Mouse (Mus musculus) lung, embryonic 15.5 days (tissue): ENCODE measurements around the gene Prima1. TPM values are rescaled to one million over a fixed set of nuclear protein-coding genes. Genes with fewer than 3 reads are reported as not detected.

ENCODE experiments used
- ATAC-seq: fragments of 200-750 bp; cut with Nextera tagmentation; 2 replicates; pipeline ENCODE4 v1.8.0; 2017; ENCODE audit warnings: moderate number of reproducible peaks, borderline replicate concordance; ENCODE audit not compliant: low FRiP score, low TSS enrichment; ENCODE audit errors: extremely low read depth
- H3K27ac ChIP-seq: fragments of 300-500 bp; sonication (generic); 2 replicates; pipeline ENCODE4 v1.5.1; 2015; ENCODE audit warnings: moderate library complexity, mild to moderate bottlenecking, inconsistent platforms
- H3K27me3 ChIP-seq: fragments of 300-500 bp; sonication (generic); 2 replicates; pipeline ENCODE4 v1.6.1; 2015; ENCODE audit warnings: inconsistent platforms
- H3K36me3 ChIP-seq: fragments of 300-500 bp; sonication (generic); 2 replicates; pipeline ENCODE4 v1.6.1; 2015; ENCODE audit warnings: inconsistent platforms
- H3K4me1 ChIP-seq: fragments of 300-500 bp; sonication (generic); 2 replicates; pipeline ENCODE4 v1.6.1; 2015; ENCODE audit warnings: inconsistent platforms
- H3K4me2 ChIP-seq: fragments of 300-500 bp; sonication (generic); 2 replicates; pipeline ENCODE4 v1.6.1; 2015; ENCODE audit warnings: inconsistent platforms, mild to moderate bottlenecking, moderate library complexity
- H3K4me3 ChIP-seq: fragments of 300-500 bp; sonication (generic); 2 replicates; pipeline ENCODE4 v1.5.1; 2015; ENCODE audit warnings: mild to moderate bottlenecking, inconsistent platforms
- H3K9ac ChIP-seq: fragments of 300-500 bp; sonication (generic); 2 replicates; pipeline ENCODE4 v1.6.1; 2015; ENCODE audit warnings: inconsistent platforms
- H3K9me3 ChIP-seq: fragments of 300-500 bp; sonication (generic); 2 replicates; pipeline ENCODE4 v1.6.1; 2016; ENCODE audit warnings: inconsistent platforms
- WGBS: fragments of 180-500 bp; shearing (Covaris S2); methylation state at CpG from one replicate; pipeline ENCODE4 v1.1.7; 2015; 5-methylcytosine and 5-hydroxymethylcytosine counted together
- polyA plus RNA-seq: library from polyadenylated mRNA; unstranded; fragments of >200 nt; fragmentation: Nextera tagmentation; extraction: Ambion mirVana; gene quantifications from 2 replicates; pipeline ENCODE4 v1.2.1, GENCODE M21; 2015

Prima1 gene
- 0.34 and 0.36 TPM in 2 replicates for polyA plus RNA-seq

GRCm38 (mm10) chr12:103242083-103242581 is at the start of gene Prima1:
Gene Prima1 (minus strand): TSS chr12:103242150.
- peak within 1 kb of the TSS; percentile 56 for H3K9ac ChIP-seq
- peak within 1 kb of the TSS; percentile 53 for H3K27ac ChIP-seq
- no peaks in the 10 kb centered on the region for H3K36me3 ChIP-seq
- H3K4me1 ChIP-seq, result peaks cover 14% of the 10 kb centered on the region
- under 1% methylated on average over 54 of the region's 54 CpGs for WGBS
- H3K4me2 ChIP-seq, result peak within 1 kb of the TSS; percentile 98
- peak; percentile 80 for ATAC-seq
- H3K27me3 ChIP-seq, result peaks cover 59% of the 10 kb centered on the region
- no peaks in the 10 kb centered on the region for H3K9me3 ChIP-seq
- H3K4me3 ChIP-seq, result peak within 1 kb of the TSS; percentile 70

GRCm38 (mm10) chr12:103287276-103287675 is 45.3 kb upstream of the Prima1 start:
- no peak for ATAC-seq
- H3K4me2 ChIP-seq, result no peak overlapping the region
- H3K4me1 ChIP-seq, result no peaks in the 10 kb centered on the region
- H3K27me3 ChIP-seq, result no peaks in the 10 kb centered on the region
- H3K9ac ChIP-seq, result no peak overlapping the region
- H3K9me3 ChIP-seq, result no peaks in the 10 kb centered on the region
- WGBS, result 64% methylated on average over 4 of the region's 4 CpGs
- no peak overlapping the region for H3K27ac ChIP-seq
- no peaks in the 10 kb centered on the region for H3K36me3 ChIP-seq
- H3K4me3 ChIP-seq, result no peak overlapping the region

- H3K27ac ChIP-seq, result no peak overlapping the region
- H3K9ac ChIP-seq, result no peak overlapping the region
- ATAC-seq, result no peak
- no peaks in the 10 kb centered on the region for H3K27me3 ChIP-seq
- H3K9me3 ChIP-seq, result no peaks in the 10 kb centered on the region
- no peak overlapping the region for H3K4me3 ChIP-seq
- no peaks in the 10 kb centered on the region for H3K4me1 ChIP-seq
- H3K36me3 ChIP-seq, result no peaks in the 10 kb centered on the region
- H3K4me2 ChIP-seq, result no peak overlapping the region
- 76% methylated on average over 3 of the region's 3 CpGs for WGBS
Observed at GRCm38 (mm10) chr12:103283411-103283810, 41.5 kb upstream of the Prima1 start.

GRCm38 (mm10) chr12:103282936-103283335 is 41.0 kb upstream of the Prima1 start:
- Histone ChIP-seq H3K4me1 (no peaks in the 10 kb centered on the region), H3K4me3 (no peak overlapping the region), H3K4me2 (no peak overlapping the region), H3K27ac (no peak overlapping the region), H3K9me3 (no peaks in the 10 kb centered on the region), H3K36me3 (no peaks in the 10 kb centered on the region), H3K9ac (no peak overlapping the region), H3K27me3 (no peaks in the 10 kb centered on the region)
- no peak for ATAC-seq
- WGBS, result 51% methylated on average over 6 of the region's 6 CpGs

- Histone ChIP-seq H3K4me1 (no peaks in the 10 kb centered on the region), H3K9me3 (no peaks in the 10 kb centered on the region), H3K27ac (no peak overlapping the region), H3K36me3 (no peaks in the 10 kb centered on the region), H3K4me3 (no peak overlapping the region), H3K9ac (no peak overlapping the region), H3K27me3 (no peaks in the 10 kb centered on the region), H3K4me2 (no peak overlapping the region)
- whole genome bisulfite sequencing, result 21% methylated on average over 4 of the region's 4 CpGs
- ATAC-seq, result peak; percentile 69; the same call in 1 of the 2 replicates
Observed at GRCm38 (mm10) chr12:103281912-103282311, 40.0 kb upstream of the Prima1 start.

GRCm38 (mm10) chr12:103281491-103281890 is 39.5 kb upstream of the Prima1 start:
- no peak overlapping the region for H3K4me2 ChIP-seq
- H3K4me3 ChIP-seq, result no peak overlapping the region
- no peaks in the 10 kb centered on the region for H3K36me3 ChIP-seq
- H3K27ac ChIP-seq, result no peak overlapping the region
- no peaks in the 10 kb centered on the region for H3K27me3 ChIP-seq
- no peaks in the 10 kb centered on the region for H3K4me1 ChIP-seq
- peak; percentile 19; the same call in 1 of the 2 replicates for ATAC-seq
- H3K9ac ChIP-seq, result no peak overlapping the region
- no peaks in the 10 kb centered on the region for H3K9me3 ChIP-seq
- WGBS, result 40% methylated on average over 2 of the region's 2 CpGs

- no peak overlapping the region for H3K4me3 ChIP-seq
- no peak overlapping the region for H3K9ac ChIP-seq
- H3K9me3 ChIP-seq, result no peaks in the 10 kb centered on the region
- no peaks in the 10 kb centered on the region for H3K36me3 ChIP-seq
- ATAC-seq, result no peak
- WGBS, result 72% methylated on average over 4 of the region's 4 CpGs
- H3K27me3 ChIP-seq, result no peaks in the 10 kb centered on the region
- no peaks in the 10 kb centered on the region for H3K4me1 ChIP-seq
- no peak overlapping the region for H3K27ac ChIP-seq
- no peak overlapping the region for H3K4me2 ChIP-seq
Observed at GRCm38 (mm10) chr12:103276422-103276821, 34.5 kb upstream of the Prima1 start.

GRCm38 (mm10) chr12:103273732-103274131 is 31.8 kb upstream of the Prima1 start:
- no peak for ATAC-seq
- Histone ChIP-seq H3K36me3 (no peaks in the 10 kb centered on the region), H3K27ac (no peak overlapping the region), H3K4me2 (no peak overlapping the region), H3K9me3 (no peaks in the 10 kb centered on the region), H3K4me3 (no peak overlapping the region), H3K27me3 (no peaks in the 10 kb centered on the region), H3K4me1 (no peaks in the 10 kb centered on the region), H3K9ac (no peak overlapping the region)
- WGBS, result 86% methylated on average over 2 of the region's 2 CpGs

GRCm38 (mm10) chr12:103273051-103273450 is 31.1 kb upstream of the Prima1 start:
- no peak for ATAC-seq
- WGBS, result 56% methylated on average over 6 of the region's 6 CpGs
- H3K4me3 ChIP-seq, result no peak overlapping the region

GRCm38 (mm10) chr12:103272176-103272575 is 30.2 kb upstream of the Prima1 start:
- WGBS, result 82% methylated on average over 3 of the region's 3 CpGs
- no peak for ATAC-seq

More at GRCm38 (mm10) chr12:103273051-103273450, 31.1 kb upstream of the Prima1 start:
- H3K36me3 ChIP-seq, result no peaks in the 10 kb centered on the region
- H3K4me1 ChIP-seq, result no peaks in the 10 kb centered on the region
- H3K27me3 ChIP-seq, result no peaks in the 10 kb centered on the region
- H3K4me2 ChIP-seq, result no peak overlapping the region
- no peak overlapping the region for H3K27ac ChIP-seq
- no peak overlapping the region for H3K9ac ChIP-seq
- H3K9me3 ChIP-seq, result no peaks in the 10 kb centered on the region

GRCm38 (mm10) chr12:103266605-103267004 is 24.7 kb upstream of the Prima1 start:
- Histone ChIP-seq H3K9ac (no peak overlapping the region), H3K4me2 (no peak overlapping the region), H3K27ac (no peak overlapping the region), H3K4me1 (no peaks in the 10 kb centered on the region), H3K36me3 (no peaks in the 10 kb centered on the region), H3K27me3 (no peaks in the 10 kb centered on the region), H3K4me3 (no peak overlapping the region), H3K9me3 (no peaks in the 10 kb centered on the region)
- WGBS, result 31% methylated on average over 3 of the region's 3 CpGs
- no peak for ATAC-seq

More at GRCm38 (mm10) chr12:103272176-103272575, 30.2 kb upstream of the Prima1 start:
- Histone ChIP-seq H3K4me3 (no peak overlapping the region), H3K9me3 (no peaks in the 10 kb centered on the region), H3K4me2 (no peak overlapping the region), H3K27ac (no peak overlapping the region), H3K4me1 (no peaks in the 10 kb centered on the region), H3K9ac (no peak overlapping the region), H3K27me3 (no peaks in the 10 kb centered on the region), H3K36me3 (no peaks in the 10 kb centered on the region)

- no peaks in the 10 kb centered on the region for H3K36me3 ChIP-seq
- no peaks in the 10 kb centered on the region for H3K4me1 ChIP-seq
- no peaks in the 10 kb centered on the region for H3K9me3 ChIP-seq
- H3K27me3 ChIP-seq, result no peaks in the 10 kb centered on the region
- H3K4me3 ChIP-seq, result no peak overlapping the region
- WGBS, result 55% methylated on average over 13 of the region's 13 CpGs
- no peak for ATAC-seq
- no peak overlapping the region for H3K9ac ChIP-seq
- H3K27ac ChIP-seq, result no peak overlapping the region
- no peak overlapping the region for H3K4me2 ChIP-seq
Observed at GRCm38 (mm10) chr12:103262017-103262865, 20.3 kb upstream of the Prima1 start.
